Mouse (Mus musculus): ENCODE results near the gene Fam163a. TPM values are rescaled to one million over a fixed set of nuclear protein-coding genes. Genes with fewer than 3 reads are reported as not detected.
"Not testable (repeated sequence)": the region's sequence is repeated elsewhere in the genome, so short reads cannot be mapped to it uniquely, and the experiment has no call there.

Fam163a gene
- polyA plus RNA-seq, 1 experiment from 2014 or later = 0.10 TPM

DNA sequence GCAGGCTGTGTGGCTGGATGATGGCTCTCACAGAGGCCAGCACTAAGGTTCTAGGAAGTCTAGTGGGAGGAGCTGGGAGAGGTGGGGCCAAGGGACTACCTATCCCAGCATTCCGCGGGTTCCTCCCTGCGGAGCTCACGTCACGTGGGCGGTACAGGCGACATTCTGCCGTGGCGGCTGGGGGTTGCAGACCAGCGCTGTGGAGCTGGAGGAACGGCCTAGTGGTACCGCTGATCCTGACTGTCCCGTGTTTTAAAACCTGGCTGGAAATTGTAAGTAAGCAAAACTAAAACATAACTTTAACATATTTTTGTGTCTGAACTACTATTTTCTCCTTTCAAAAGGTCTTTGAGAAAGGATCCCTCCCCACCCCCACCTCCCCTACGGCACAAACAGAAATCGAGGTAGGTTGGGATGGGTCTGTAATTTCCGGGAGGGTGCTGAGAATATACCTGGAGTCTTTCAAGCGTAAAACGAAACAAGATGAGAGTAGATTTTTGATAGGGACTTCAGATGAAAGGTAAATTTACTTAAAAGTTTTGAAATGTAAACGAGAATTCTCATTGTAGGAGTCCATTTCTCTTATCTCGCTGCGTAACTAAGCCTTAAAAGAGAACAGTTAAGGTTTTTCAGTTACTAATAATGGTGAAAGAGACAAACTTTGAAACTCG, 164.0 kb downstream of the Fam163a start:
- Histone ChIP-seq H3K4me2 (peak overlapping the region; percentile 82), H3K36me3 (peaks cover 36% of the 10 kb centered on the region), H3K27me3 (replicated peaks) (no peaks in the 10 kb centered on the region), H3K9ac (peak overlapping the region; percentile 77), H3K9me3 (replicated peaks) (no peaks in the 10 kb centered on the region), H3K27ac (peak overlapping the region; percentile 88), H3K4me3 (peak overlapping the region; percentile 72), H3K4me1 (peaks cover 62% of the 10 kb centered on the region)
- peak; percentile 83 for ATAC-seq
- 1% methylated on average over 22 of the region's 22 CpGs for WGBS (ENCODE audit: insufficient replicate concordance)

DNA sequence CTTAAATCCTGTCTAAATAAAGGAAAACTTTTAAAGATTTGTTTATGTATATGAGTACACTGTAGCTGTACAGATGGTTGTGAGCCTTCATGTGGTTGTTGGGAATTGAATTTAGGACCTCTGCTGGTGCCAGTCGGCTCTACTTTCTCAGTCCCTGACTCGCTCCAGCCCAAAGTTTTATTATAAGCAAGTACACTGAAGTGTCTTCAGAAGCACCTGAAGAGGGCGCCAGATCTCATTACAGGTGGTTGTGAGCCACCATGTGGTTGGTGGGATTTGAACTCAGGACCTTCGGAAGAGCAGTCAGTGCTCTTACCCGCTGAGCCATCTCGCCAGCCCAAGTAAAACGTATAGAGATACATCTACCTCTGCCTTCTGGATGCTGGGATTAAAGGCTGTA, 164.8 kb downstream of the Fam163a start:
- H3K36me3 ChIP-seq = peaks cover 27% of the 10 kb centered on the region
- WGBS (ENCODE audit: insufficient replicate concordance) = 58% methylated on average over 7 of the region's 7 CpGs
- peak overlapping the region; percentile 72; the same call in 1 of the 2 replicates for H3K4me3 ChIP-seq

DNA sequence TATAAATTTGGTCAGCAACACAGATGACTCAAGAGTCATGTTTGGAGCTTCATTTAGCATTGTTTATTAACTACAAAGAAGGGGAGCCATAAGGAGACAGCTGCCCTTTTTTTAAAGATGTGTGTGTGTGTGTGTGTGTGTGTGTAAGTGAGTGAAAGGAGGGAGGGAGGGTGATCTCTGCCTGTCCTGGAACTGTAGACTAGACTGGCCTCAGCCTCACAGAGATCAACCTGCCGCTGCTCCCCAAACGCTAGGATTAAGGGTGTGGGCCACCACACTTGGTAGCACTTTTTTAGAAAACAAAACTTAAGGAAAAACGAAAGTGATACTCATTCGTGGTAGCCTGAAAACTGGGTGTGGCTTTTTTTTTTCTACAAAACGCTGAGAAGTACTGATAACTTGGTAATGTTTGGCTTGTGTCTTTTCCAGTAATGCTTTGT, 167.7 kb downstream of the Fam163a start:
- WGBS (ENCODE audit: insufficient replicate concordance) = 15% methylated on average over 5 of the region's 5 CpGs
- H3K9ac ChIP-seq = peak overlapping the region; percentile 97
- H3K4me2 ChIP-seq = peak overlapping the region; percentile 80
- H3K4me1 ChIP-seq = peaks cover 50% of the 10 kb centered on the region
- H3K27me3 ChIP-seq (replicated peaks) = no peaks in the 10 kb centered on the region
- ATAC-seq = no peak
- H3K36me3 ChIP-seq = peaks cover 20% of the 10 kb centered on the region
- peak overlapping the region; percentile 100 for H3K27ac ChIP-seq
- peak overlapping the region; percentile 86 for H3K4me3 ChIP-seq
- H3K9me3 ChIP-seq (replicated peaks) = no peaks in the 10 kb centered on the region

More for the DNA sequence above, 164.8 kb downstream of the Fam163a start:
- peak overlapping the region; percentile 88 for H3K27ac ChIP-seq
- not testable (repeated sequence) for H3K27me3 ChIP-seq (replicated peaks); H3K9me3 ChIP-seq (replicated peaks); ATAC-seq; H3K9ac ChIP-seq
- H3K4me2 ChIP-seq = peak overlapping the region; percentile 82
- peaks cover 55% of the 10 kb centered on the region for H3K4me1 ChIP-seq

DNA sequence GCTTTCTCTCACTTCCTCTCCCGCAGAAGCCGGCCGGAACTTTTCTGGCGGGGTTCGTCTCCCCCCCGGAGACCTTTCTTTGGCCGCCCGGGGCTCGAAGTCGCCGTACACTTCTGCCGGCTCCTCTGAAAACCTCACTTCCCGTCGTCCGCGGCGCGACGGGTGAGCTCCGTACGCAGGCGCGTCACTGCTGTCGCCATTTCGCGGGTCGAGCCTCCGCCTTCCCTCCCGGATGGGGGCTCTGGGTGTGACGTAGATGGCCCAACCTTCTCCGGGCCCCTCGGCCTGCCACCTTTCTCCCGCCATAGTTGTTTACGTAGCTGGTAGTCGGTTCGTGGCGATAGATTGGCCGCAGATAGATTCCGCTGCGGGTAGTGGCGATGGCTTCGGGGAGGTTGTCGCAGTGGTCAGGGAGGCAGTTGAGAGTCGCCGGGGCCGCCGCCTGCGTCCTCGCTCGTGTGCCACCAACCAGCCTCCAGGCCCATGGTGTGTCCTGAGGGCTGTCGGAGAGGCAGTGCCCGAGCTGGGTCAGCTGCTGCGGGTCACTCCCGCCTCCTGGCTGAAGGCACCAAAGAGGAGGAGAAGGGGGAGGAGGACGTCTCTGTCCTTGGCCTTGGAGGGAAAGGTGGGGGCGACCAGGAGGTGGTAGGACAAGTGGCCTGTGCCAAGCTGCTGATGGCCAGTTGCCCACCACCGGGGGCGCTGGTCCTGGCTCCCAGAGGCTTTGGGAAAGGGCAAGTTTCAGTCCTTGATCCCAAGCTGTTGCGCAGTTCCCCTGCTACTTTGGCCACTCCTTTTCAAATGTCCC, 168.7 kb downstream of the Fam163a start, which contains the start of gene Tor1aip1:
Gene Tor1aip1 (minus strand): TSS at position 551 of the 808 bp plus-strand sequence.
- H3K36me3 ChIP-seq = peaks cover 29% of the 10 kb centered on the region
- peak within 1 kb of the TSS; percentile 97 for H3K9ac ChIP-seq
- H3K4me1 ChIP-seq = peaks cover 45% of the 10 kb centered on the region
- H3K27me3 ChIP-seq (replicated peaks) = no peaks in the 10 kb centered on the region
- H3K27ac ChIP-seq = peak within 1 kb of the TSS; percentile 100
- WGBS (ENCODE audit: insufficient replicate concordance) = under 1% methylated on average over 59 of the region's 59 CpGs
- peak; percentile 87 for ATAC-seq
- no peaks in the 10 kb centered on the region for H3K9me3 ChIP-seq (replicated peaks)
- H3K4me3 ChIP-seq = peak within 1 kb of the TSS; percentile 86
- H3K4me2 ChIP-seq = peak within 1 kb of the TSS; percentile 80

DNA sequence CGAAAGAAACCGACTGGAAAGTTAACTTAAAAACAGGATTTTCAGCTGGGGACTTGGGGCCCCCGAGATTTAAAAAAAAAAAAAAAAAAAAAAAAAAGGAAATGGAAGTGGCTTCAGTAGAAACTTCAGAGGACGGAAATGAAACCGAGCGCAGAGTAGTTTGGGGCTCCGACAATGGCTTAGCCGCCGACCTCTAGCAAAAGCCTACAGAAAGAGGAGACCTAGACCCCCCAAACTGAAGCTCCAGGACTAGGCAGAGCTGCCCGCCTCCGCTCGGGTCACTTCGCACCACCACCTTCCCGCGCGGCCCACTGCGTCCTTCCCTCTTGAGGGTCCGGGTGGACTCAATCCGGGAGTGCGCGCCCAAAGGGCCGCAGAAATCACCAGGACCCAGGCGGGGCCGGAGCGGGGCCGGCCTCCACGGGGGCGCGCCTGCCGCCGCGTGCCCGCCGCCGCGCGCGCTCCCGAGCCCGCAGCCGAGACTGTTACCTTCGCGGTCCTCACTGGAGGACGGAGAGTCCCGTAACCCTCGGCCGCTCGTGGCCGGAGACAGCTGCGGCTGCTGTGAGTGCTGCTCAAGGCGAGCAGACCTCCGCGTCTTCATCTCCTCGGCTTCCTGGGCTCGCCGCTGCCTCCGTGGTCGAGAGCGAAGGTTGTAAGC, 169.4 kb downstream of the Fam163a start, which contains the start of gene Tor1aip2:
Gene Tor1aip2 (plus strand): TSS at position 135 of the 661 bp plus-strand sequence.
- WGBS (ENCODE audit: insufficient replicate concordance) = under 1% methylated on average over 59 of the region's 59 CpGs
- Histone ChIP-seq H3K4me2 (peak within 1 kb of the TSS; percentile 80), H3K9me3 (replicated peaks) (no peaks in the 10 kb centered on the region), H3K27ac (peak within 1 kb of the TSS; percentile 100), H3K4me3 (peak within 1 kb of the TSS; percentile 86), H3K9ac (peak within 1 kb of the TSS; percentile 97), H3K36me3 (peaks cover 37% of the 10 kb centered on the region), H3K4me1 (peaks cover 43% of the 10 kb centered on the region), H3K27me3 (replicated peaks) (no peaks in the 10 kb centered on the region)
- peak; percentile 77 for ATAC-seq

DNA sequence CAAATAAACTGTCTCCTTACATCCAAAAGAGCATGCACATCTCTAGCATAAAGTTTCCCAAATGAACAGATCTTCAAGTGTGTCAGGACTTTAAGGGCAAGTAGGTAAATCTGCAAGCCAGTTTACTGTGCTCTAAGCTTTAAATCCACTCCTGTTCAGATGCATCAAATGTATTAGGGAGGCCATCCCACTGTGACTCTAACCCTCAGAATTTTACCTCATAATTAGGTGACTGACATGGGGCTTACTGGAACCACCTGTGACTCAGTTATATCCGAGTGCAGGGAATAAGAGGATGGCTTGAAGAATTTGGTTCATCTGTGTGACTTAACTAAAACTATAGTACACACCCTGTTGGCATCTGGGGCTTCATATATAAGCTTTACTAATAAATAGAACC, 170.2 kb downstream of the Fam163a start:
- H3K4me3 ChIP-seq = peak overlapping the region; percentile 86
- no peaks in the 10 kb centered on the region for H3K27me3 ChIP-seq (replicated peaks)
- H3K4me2 ChIP-seq = peak overlapping the region; percentile 80
- H3K36me3 ChIP-seq = peaks cover 44% of the 10 kb centered on the region
- peak overlapping the region; percentile 100 for H3K27ac ChIP-seq
- H3K9me3 ChIP-seq (replicated peaks) = no peaks in the 10 kb centered on the region
- peaks cover 36% of the 10 kb centered on the region for H3K4me1 ChIP-seq
- WGBS (ENCODE audit: insufficient replicate concordance) = 20% methylated on average over 1 of the region's 1 CpGs
- ATAC-seq = no peak
- peak overlapping the region; percentile 97 for H3K9ac ChIP-seq

DNA sequence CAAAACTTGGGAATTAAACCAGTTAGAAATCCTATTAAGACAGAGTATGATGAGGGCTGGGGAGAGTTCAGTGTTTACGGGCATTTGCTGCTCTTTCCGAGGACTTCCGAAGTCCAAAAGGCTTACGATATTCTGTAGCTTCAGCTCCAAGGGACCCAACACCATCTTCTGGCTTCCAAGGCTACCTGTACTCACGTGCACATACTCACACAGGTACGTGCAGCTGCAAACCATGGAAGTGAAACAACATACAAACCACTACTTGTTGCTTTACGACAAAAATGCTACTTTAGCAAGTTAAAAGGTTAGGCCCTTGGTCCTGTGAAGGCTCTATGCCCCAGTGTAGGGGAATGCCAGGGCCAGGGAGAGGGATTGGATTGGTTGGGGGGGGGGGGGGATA, 170.9 kb downstream of the Fam163a start:
- H3K9me3 ChIP-seq (replicated peaks) = no peaks in the 10 kb centered on the region
- ATAC-seq = no peak
- no peaks in the 10 kb centered on the region for H3K27me3 ChIP-seq (replicated peaks)
- H3K27ac ChIP-seq = no peak overlapping the region
- H3K9ac ChIP-seq = peak overlapping the region; percentile 97; the same call in 1 of the 2 replicates
- WGBS (ENCODE audit: insufficient replicate concordance) = 91% methylated on average over 7 of the region's 7 CpGs
- no peak overlapping the region; the same call in 1 of the 2 replicates for H3K4me3 ChIP-seq
- H3K4me2 ChIP-seq = peak overlapping the region; percentile 80
- peaks cover 52% of the 10 kb centered on the region for H3K36me3 ChIP-seq
- H3K4me1 ChIP-seq = peaks cover 29% of the 10 kb centered on the region

DNA sequence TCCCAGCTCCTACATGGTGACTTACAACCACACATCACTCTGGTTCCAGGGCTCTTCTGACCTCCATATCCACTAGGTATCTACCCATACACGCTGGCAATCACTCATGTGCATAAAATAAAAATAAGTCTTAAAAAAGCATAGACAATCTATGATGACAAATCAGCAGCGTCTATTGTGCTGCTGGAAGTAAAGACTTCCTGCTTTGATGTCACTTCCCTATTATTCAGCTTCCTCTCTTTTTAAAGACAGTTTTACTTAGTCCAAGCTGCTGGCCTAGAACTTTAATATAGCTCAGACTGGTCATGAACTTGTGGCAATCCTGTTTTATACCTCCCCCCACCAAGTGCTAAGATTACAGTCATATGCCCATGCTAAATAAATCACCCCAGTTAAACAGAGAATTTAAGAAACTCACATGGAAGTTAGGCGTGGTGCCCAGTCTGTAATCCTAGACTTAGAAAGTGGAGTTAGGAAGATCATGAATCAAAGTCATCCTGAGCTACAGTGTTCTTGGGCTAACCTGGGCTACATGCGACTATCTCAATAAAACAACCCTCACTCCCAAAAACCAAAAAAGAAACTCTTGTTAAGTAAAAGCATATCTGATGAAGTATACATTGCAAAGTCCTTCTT, 176.4 kb downstream of the Fam163a start:
- Histone ChIP-seq H3K4me3 (no peak overlapping the region), H3K9me3 (replicated peaks) (no peaks in the 10 kb centered on the region), H3K4me2 (no peak overlapping the region), H3K27ac (no peak overlapping the region), H3K36me3 (peaks cover 91% of the 10 kb centered on the region), H3K27me3 (replicated peaks) (no peaks in the 10 kb centered on the region), H3K9ac (no peak overlapping the region), H3K4me1 (peaks cover 2% of the 10 kb centered on the region; the same call in 1 of the 2 replicates)
- ATAC-seq = no peak
- 67% methylated on average over 4 of the region's 4 CpGs for WGBS (ENCODE audit: insufficient replicate concordance)

DNA sequence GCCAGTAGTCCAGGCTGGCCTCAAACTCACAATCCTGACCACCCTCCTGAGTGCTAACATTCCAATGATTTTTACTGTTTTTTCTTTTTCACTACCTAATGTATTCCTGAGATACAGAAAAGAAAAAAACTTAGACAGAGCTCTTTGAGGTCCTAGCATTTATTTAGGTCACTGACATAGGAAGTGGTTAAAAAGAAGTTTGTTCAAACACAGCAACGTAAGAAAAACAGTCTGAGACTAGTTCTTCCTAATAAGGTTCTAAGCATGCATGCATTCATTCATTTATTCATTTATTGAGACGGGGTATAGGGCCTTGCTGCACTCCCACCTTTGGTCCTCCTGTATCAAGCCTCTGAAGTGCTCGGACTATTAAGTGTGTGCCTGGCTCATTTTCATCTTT, 177.0 kb downstream of the Fam163a start:
- ATAC-seq = no peak
- peaks cover 88% of the 10 kb centered on the region for H3K36me3 ChIP-seq
- no peak overlapping the region for H3K9ac ChIP-seq
- no peaks in the 10 kb centered on the region for H3K9me3 ChIP-seq (replicated peaks)
- 82% methylated on average over 3 of the region's 3 CpGs for WGBS (ENCODE audit: insufficient replicate concordance)
- no peaks in the 10 kb centered on the region; the same call in 1 of the 2 replicates for H3K4me1 ChIP-seq
- no peak overlapping the region for H3K4me3 ChIP-seq
- no peak overlapping the region for H3K4me2 ChIP-seq
- H3K27me3 ChIP-seq (replicated peaks) = no peaks in the 10 kb centered on the region
- H3K27ac ChIP-seq = no peak overlapping the region
